Mouse (Mus musculus) CH12F3 (cell line): ENCODE data around the gene Usp6nl.

Experiments used
- in situ Hi-C: fragments of 300-500 bp; cut with MboI; formaldehyde crosslinking; loops from 2 replicates; pipeline ENCODE4 v1.14.3; 2020; ENCODE audit warnings: low sequenced_read_pairs

Gene Usp6nl

DNA sequence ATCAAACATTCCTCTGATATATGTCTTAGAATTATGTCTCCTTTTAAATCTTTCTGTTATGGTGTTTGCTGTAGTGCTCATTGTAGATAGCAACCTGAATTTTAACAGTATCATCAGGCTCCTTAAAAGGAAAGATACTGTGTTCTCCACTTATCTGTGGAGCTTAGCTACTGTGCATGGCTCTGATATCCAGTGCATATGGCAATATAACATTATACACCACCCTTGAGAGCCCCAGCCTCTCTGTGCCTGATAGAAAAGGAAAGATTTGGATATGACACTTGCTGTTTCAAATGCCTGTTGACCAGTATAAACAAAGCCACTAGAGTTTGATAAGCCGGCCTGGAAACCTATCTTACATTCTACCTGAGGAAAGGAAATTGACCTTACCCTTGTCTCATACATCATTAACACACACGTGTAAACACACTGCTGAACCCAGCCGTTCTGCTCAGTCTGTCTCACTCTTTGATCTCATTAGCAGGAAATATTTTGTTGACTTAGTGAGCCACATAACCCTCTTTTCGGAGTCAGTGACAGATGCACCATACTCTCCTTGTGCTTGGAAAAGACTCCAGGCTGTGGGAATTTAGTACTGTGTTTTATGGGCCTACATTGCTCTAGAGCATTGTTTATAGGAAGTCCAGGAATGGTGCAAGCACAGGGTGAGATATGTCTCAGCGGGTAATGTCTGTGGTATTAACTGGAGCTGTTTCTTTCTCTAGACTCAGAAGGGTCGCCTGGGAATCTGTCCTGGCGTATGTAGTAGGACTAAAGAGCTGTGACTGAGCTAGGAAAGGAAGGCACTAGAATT lies 9.1 kb downstream of the Usp6nl start:
- in situ Hi-C loops: no loop called here

DNA sequence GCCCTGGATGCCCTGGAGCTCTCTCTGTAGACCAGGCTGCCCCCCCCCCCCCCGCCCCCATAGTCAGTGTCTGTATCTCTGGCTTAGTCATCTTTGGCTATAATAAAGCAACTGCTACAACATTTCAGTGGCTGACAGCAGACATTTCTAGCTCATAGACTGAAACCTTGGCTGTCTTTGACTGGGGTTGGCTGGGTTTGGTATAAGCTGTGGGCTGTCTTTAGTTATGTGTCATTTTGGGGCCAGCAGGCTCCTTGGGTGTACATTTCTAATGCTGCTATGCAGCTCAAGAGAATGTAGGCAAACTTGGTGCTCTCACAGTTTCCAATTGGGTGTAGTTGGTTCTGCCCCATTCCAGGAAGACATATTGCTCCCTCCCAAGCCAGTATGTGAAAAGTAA lies 11.1 kb downstream of the Usp6nl start:
- in situ Hi-C loops: no loop called here

DNA sequence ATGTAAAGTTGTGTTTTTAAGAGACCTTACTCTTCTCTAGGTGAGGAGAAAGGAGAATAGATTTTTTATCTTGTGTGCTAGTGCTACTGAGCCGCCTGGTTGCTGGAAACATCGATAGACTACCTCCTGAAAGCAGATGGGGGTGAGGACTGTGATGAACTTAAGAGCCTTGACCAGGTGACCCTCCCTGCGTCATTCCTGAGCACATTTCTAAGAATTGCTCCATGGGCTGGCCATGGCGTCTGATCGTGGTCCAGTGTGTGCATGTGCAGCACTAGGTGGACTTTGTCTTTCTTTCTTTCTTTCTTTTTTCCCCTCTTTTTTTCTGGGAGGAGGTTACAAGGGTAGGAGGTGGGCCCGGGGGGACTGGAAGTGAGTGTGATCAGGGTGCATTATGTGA lies 11.5 kb downstream of the Usp6nl start:
- in situ Hi-C loops: no loop called here

DNA sequence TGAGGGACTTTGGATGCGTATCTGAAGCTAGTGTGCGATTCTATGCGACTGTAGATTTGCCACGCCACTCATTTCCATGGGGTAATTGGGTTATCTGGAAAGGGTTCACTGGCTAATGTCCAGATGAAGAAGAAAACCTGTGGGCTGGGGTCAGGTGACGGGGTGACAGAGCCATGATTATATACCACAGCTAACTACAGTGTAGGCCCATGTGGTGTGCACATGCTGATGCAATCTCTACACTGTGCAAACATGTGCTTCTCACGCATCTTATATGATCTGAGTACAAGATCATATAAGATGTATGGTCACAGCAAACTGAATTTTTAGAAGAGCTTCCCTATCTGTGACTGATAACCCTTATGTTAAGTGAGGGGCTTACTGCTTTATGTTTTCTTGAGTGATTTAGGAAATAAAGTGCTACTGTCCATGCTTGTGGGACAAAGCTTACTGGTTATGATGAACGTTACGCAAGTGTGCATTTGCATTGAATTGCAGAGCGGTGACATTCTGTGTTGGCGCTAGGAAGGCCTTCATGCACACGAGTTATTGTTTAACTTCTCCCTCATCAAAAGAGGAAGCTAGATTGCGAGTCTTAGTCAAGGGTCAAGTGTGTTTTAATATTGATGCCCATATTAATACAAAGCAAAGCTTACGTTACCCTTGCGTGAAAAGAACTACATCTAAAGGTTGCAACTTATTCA lies 12.7 kb downstream of the Usp6nl start:
- in situ Hi-C loops: no loop called here

DNA sequence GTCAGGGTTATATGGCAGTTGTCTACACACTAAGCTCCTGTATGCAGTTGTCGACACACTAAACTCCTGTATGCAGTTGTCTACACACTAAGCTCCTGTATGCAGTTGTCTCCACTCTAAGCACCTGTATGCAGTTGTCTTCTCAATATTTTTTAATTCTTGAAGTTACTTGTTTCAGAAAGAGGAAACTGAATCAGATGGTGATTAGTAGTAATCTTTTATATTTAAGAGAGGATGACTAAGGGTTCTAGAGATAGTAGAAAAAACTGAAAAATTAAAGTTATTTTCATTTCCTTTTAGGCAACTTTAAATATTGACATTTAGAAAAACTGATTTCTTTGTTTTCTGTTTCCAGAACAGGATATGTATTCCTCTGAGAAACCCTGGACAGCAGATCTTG lies 13.5 kb downstream of the Usp6nl start:
- in situ Hi-C loops: no loop called here

- in situ Hi-C loops: no loop called here
Measured at GRCm38 (mm10) chr2:6336649-6337048, 14.2 kb downstream of the Usp6nl start.

- in situ Hi-C loops: no loop called here
Measured at GRCm38 (mm10) chr2:6337436-6337835, 15.0 kb downstream of the Usp6nl start.

DNA sequence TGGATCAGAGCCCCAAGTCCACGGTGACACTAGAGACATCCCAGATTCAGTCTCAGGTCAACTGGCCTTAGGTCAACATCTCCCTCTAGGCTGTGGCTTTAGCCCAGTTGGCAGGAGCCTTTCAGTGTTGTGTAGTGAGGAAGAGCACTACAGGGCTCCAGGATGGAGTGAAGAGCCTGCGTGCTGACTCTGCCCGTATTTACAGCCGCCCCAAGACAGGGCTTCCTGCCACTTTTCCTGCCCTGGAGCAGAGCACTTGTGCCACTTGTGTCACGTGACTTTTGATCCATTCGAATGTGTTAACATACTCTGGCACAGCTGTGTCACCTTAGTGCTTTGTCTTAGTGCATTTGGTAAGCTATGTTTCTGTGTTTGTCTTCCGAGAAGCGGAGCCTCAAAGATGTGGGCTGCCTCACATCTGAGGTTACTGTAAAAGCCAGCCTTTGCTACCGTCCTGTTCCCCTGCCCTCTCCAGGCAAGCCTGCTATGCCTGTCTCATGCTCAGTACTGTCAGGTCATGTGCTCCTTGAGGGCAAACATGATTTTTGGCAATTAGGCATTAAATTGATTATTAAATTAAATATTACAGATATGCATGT lies 15.7 kb downstream of the Usp6nl start:
- in situ Hi-C loops: no loop called here

- in situ Hi-C loops: no loop called here
Measured at GRCm38 (mm10) chr2:6340439-6340838, 18.0 kb downstream of the Usp6nl start.

DNA sequence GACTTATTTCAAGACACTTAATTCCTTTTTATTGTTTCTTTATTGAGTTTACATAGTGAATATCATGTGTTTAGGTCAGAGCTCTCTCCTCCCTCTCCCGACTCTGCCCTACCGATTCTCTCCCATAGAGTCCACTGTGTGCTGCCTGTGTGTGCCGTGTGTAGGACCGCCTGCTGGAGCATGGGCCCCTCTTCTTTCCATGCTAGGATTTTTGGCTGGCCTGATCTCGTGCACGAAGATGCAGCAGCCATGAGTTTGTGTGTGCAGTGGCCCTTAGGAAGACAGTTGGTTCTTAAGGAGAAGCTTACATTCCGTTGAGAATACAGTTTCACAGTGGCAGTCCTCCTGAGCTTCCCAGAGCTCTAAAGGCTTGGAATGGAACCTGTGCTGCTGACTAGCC lies 19.0 kb downstream of the Usp6nl start:
- in situ Hi-C loops: no loop called here

- in situ Hi-C loops: no loop called here
Measured at GRCm38 (mm10) chr2:6349256-6350092, 27.0 kb downstream of the Usp6nl start.

GRCm38 (mm10) chr2:6350164-6350563 lies 27.7 kb downstream of the Usp6nl start:
- in situ Hi-C loops: no loop called here

GRCm38 (mm10) chr2:6350931-6351695 lies 28.6 kb downstream of the Usp6nl start:
- in situ Hi-C loops: no loop called here

GRCm38 (mm10) chr2:6352541-6352971 lies 30.1 kb downstream of the Usp6nl start:
- in situ Hi-C loops: no loop called here

GRCm38 (mm10) chr2:6353060-6353459 lies 30.6 kb downstream of the Usp6nl start:
- in situ Hi-C loops: no loop called here

DNA sequence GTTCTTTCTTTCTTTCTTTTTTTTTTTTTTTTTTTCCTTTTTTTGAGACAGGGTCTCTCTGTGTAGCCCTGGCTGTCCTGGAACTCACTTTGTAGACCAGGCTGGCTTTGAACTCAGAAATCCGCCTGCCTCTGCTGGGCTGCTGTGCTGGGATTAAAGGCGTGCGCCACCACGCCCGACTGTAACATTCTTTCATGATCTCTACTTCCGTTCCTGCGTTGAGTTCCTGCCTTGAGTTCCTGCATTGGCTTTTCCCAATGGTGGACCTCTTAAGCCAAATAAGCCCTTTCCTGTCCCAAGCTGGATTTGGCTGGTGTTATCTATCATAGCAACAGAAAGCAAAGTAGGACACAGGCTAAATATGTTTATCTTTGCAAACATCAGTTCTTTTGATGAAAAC lies 34.8 kb downstream of the Usp6nl start:
- in situ Hi-C loops: no loop called here

DNA sequence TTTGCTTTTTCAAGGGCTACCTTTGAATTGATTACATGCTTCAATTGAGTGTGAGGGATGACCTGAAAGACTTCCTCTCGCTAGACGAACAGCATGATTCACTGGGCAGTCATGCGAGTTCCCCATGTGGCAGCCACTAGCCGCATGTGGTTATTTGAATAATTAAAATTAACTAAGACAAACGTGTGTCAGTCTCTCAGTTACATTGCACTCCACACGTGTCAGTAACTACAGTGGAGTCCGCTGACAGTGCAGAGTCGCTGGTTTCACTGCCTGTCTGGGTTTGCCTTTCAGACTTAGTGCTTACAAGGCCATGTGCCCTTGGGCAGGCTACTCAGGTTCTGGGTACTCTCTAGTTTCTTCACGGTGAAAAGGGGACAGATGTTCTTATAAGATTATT lies 37.2 kb downstream of the Usp6nl start:
- in situ Hi-C loops: no loop called here

- in situ Hi-C loops: no loop called here
Measured at GRCm38 (mm10) chr2:6363126-6363525, 40.7 kb downstream of the Usp6nl start.

DNA sequence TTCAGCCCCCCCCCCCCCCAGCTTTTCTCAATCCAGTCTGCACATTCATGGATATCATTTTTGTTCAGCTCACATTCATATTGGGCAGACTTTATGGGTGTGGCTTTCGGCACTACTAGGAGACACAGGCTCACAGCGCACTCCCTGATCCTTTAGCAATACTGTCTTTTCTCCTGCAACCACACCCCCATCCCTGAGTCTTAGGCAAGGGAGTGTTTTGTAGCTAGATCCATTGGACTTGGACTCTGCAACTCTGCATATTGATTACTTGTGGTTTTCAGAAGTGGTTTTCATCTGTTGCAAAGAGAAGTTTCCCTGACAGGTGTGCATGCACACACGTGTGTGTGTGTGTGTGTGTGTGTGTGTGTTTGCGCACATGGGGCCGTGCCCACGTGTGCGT lies 41.5 kb downstream of the Usp6nl start:
- in situ Hi-C loops: no loop called here

GRCm38 (mm10) chr2:6366521-6366928 lies 44.1 kb downstream of the Usp6nl start:
- in situ Hi-C loops: no loop called here
